ENCODE assay signal across 25 mouse cellular contexts in genomic region chr16:39223551-39223950, GRCm38 (mm10).
DNase-seq lines count a peak whose midpoint lies in the region; ATAC-seq lines count a peak whose summit lies in the region.
"Had no signal": no experiment of that assay in that cellular context is flagged by ENCODE, and none has a peak within 500 bp of the region (broad histone marks: within the 10 kb centered on the region; RNA-seq: fewer than 3 reads in every experiment).

No protein-coding gene starts in this region.

- peaks cover 6% of the 10 kb centered on the region; the same call in 1 of the 2 replicates for H3K4me1 ChIP-seq in forebrain, embryonic 15.5 days
- H3K4me1 ChIP-seq in forebrain, embryonic 11.5 days (replicated peaks; ENCODE audit: control insufficient read depth, insufficient read depth, low read length) = no peaks in the 10 kb centered on the region
- H3K4me1 ChIP-seq: embryonic facial prominence, embryonic 15.5 days; limb, embryonic 10.5 days; megakaryocyte, embryonic 14.5 days; neural tube, embryonic 15.5 days had no signal

- DNase-seq in forebrain, embryonic 11.5 days (ENCODE audit: low spot score) = no peak
- DNase-seq in right cerebral cortex, adult 2 months (ENCODE audit: low spot score in 2 of 2) = peak; percentile 8 to 20
- no peak for DNase-seq in right cerebral cortex, postnatal 14 days
- DNase-seq in layer of hippocampus, adult 8-10 months (ENCODE audit: low spot score in 2 of 2) = peak; percentile 22 to 30
- no peak for DNase-seq in thymus, postnatal 36 days
- no peak for DNase-seq in gastrocnemius, postnatal 14 days
- no peak for DNase-seq in embryo, embryonic 10 days (ENCODE audit: low spot score)
- DNase-seq: adrenal gland, postnatal 10 days; cerebellum, adult 18-20 months; cerebellum, postnatal 25 days; gastrocnemius, postnatal 10 days; heart, adult 18-20 months; kidney, adult 11 months; liver, postnatal 0 days; lung, postnatal 10 days; midbrain, embryonic 14.5 days; thymus, postnatal 25 days had no signal

- ATAC-seq in forebrain, embryonic 15.5 days (replicated peaks) = peak; percentile 51; the same call in 1 of the 2 replicates
- ATAC-seq in forebrain, embryonic 11.5 days (replicated peaks; ENCODE audit: low FRiP score) = no peak
- ATAC-seq: activated CD4-positive, CD25-positive, alpha-beta regulatory T cell, adult 4 months; liver, postnatal 0 days had no signal

- no peak overlapping the region for H3K4me2 ChIP-seq in forebrain, embryonic 15.5 days (replicated peaks)
- no peak overlapping the region for H3K4me2 ChIP-seq in forebrain, embryonic 11.5 days (ENCODE audit: low read depth, low read length, severe bottlenecking)
- H3K4me2 ChIP-seq: embryonic facial prominence, embryonic 15.5 days; neural tube, embryonic 15.5 days had no signal

- H3K9me3 ChIP-seq in forebrain, embryonic 15.5 days = no peaks in the 10 kb centered on the region
- no peaks in the 10 kb centered on the region for H3K9me3 ChIP-seq in forebrain, embryonic 11.5 days (ENCODE audit: control insufficient read depth, low read length)
- H3K9me3 ChIP-seq: embryonic facial prominence, embryonic 15.5 days; limb, embryonic 10.5 days; neural tube, embryonic 15.5 days had no signal

- intact Hi-C loops in gastrocnemius, postnatal 14 days (cut with DNase I; ENCODE audit: low total_unique reads) = no loop called here

- H3K27me3 ChIP-seq in forebrain, embryonic 15.5 days = no peaks in the 10 kb centered on the region
- no peaks in the 10 kb centered on the region for H3K27me3 ChIP-seq in forebrain, embryonic 11.5 days (ENCODE audit: control insufficient read depth, insufficient read depth, low read length)
- H3K27me3 ChIP-seq: embryonic facial prominence, embryonic 15.5 days; megakaryocyte, embryonic 14.5 days; neural tube, embryonic 15.5 days had no signal

- no peak overlapping the region for H3K4me3 ChIP-seq in forebrain, embryonic 15.5 days
- H3K4me3 ChIP-seq in forebrain, embryonic 11.5 days (ENCODE audit: low read depth, low read length) = no peak overlapping the region
- H3K4me3 ChIP-seq: embryonic facial prominence, embryonic 15.5 days; limb, embryonic 10.5 days; megakaryocyte, embryonic 14.5 days; myocyte; neural tube, embryonic 15.5 days had no signal

- no peaks in the 10 kb centered on the region for H3K36me3 ChIP-seq in forebrain, embryonic 15.5 days
- H3K36me3 ChIP-seq in forebrain, embryonic 11.5 days (ENCODE audit: control insufficient read depth, insufficient read depth, low read length) = no peaks in the 10 kb centered on the region
- H3K36me3 ChIP-seq: embryonic facial prominence, embryonic 15.5 days; G1E; limb, embryonic 10.5 days; neural tube, embryonic 15.5 days had no signal

- no peak overlapping the region for H3K9ac ChIP-seq in forebrain, embryonic 15.5 days (replicated peaks)
- no peak overlapping the region for H3K9ac ChIP-seq in forebrain, embryonic 11.5 days (ENCODE audit: low read length)
- H3K9ac ChIP-seq: embryonic facial prominence, embryonic 15.5 days; liver, postnatal 0 days; neural tube, embryonic 15.5 days had no signal

- no peak overlapping the region for H3K27ac ChIP-seq in forebrain, embryonic 15.5 days (replicated peaks)
- H3K27ac ChIP-seq in forebrain, embryonic 11.5 days (ENCODE audit: low read depth, low read length) = no peak overlapping the region
- H3K27ac ChIP-seq: embryonic facial prominence, embryonic 15.5 days; limb, embryonic 10.5 days; neural tube, embryonic 15.5 days had no signal

- 76% methylated on average over 8 of the region's 8 CpGs for WGBS in forebrain, embryonic 15.5 days
- WGBS in forebrain, embryonic 11.5 days = 89% methylated on average over 8 of the region's 8 CpGs

Comparison
In these comparisons a context has a peak if more than half of its experiments do, and no peak if none do; other contexts are left out.
1. DNase-seq: peak in right cerebral cortex, adult 2 months (2 of 2) and layer of hippocampus, adult 8-10 months (2 of 2); none in forebrain, embryonic 11.5 days (single experiment), right cerebral cortex, postnatal 14 days (single experiment), thymus, postnatal 36 days (0 of 2), gastrocnemius, postnatal 14 days (single experiment) and embryo, embryonic 10 days (single experiment).